Mouse (Mus musculus): ENCODE results near the gene Ttc6.

- TF ChIP-seq CHD2 (IDR thresholded peaks at IDR 0.05; ENCODE audit: low read depth, low read length) (no peak), ZNF384 (IDR thresholded peaks at IDR 0.05; ENCODE audit: low read depth, low read length) (no peak)
Measured at GRCm38 (mm10) chr12:57544641-57545370, 19.1 kb upstream of the Ttc6 start.
